Mouse (Mus musculus) hindbrain, embryonic 14.5 days (tissue): Measurements from ENCODE around the gene Abhd17a. TPM values are rescaled to one million over a fixed set of nuclear protein-coding genes. Genes with fewer than 3 reads are reported as not detected.

Experiments used
- ATAC-seq: fragments of 200-750 bp; cut with Nextera tagmentation; 2 replicates; pipeline ENCODE4 v1.8.0; 2017; ENCODE audit warnings: moderate number of reproducible peaks, mild to moderate bottlenecking, moderate TSS enrichment, moderate library complexity; ENCODE audit not compliant: low FRiP score
- DNase-seq: peaks from one replicate; pipeline ENCODE4 v3.0.0-alpha.2; 2015; ENCODE audit warnings: low spot score
- H3K27ac ChIP-seq: fragments of 300-500 bp; sonication (generic); 2 replicates; pipeline ENCODE4 v1.5.1; 2014; ENCODE audit warnings: mild to moderate bottlenecking, moderate library complexity
- H3K27me3 ChIP-seq: fragments of 300-500 bp; sonication (generic); 2 replicates; pipeline ENCODE4 v1.6.1; 2014; ENCODE audit warnings: mild to moderate bottlenecking, low read length, mixed read lengths; ENCODE audit not compliant: control insufficient read depth, insufficient read depth
- H3K36me3 ChIP-seq: fragments of 300-500 bp; sonication (generic); replicated peaks from 2 replicates; pipeline ENCODE4 v1.6.1; 2014; ENCODE audit not compliant: control insufficient read depth, insufficient read depth
- H3K4me1 ChIP-seq: fragments of 300-500 bp; sonication (generic); replicated peaks from 2 replicates; pipeline ENCODE4 v1.6.1; 2014; ENCODE audit warnings: antibody characterized with exemption, low read length, mixed read lengths; ENCODE audit not compliant: control insufficient read depth, insufficient read depth
- H3K4me2 ChIP-seq: fragments of 300-500 bp; sonication (generic); replicated peaks from 2 replicates; pipeline ENCODE4 v1.6.1; 2014; ENCODE audit warnings: mild to moderate bottlenecking, moderate library complexity
- H3K4me3 ChIP-seq: fragments of 300-500 bp; sonication (generic); replicated peaks from 2 replicates; pipeline ENCODE4 v1.5.1; 2014; ENCODE audit warnings: mild to moderate bottlenecking, low read length
- H3K9ac ChIP-seq: fragments of 300-500 bp; sonication (generic); 2 replicates; pipeline ENCODE4 v1.6.1; 2014
- H3K9me3 ChIP-seq: fragments of 300-500 bp; sonication (generic); 2 replicates; pipeline ENCODE4 v1.6.1; 2016; ENCODE audit warnings: low read length; ENCODE audit not compliant: control insufficient read depth
- WGBS: fragments of 180-500 bp; shearing (Covaris S2); extraction: QIAGEN DNeasy Blood & Tissue Kit; methylation state at CpG from one replicate; pipeline ENCODE4 v1.1.7; 2014; 5-methylcytosine and 5-hydroxymethylcytosine counted together
- polyA plus RNA-seq: library from polyadenylated mRNA; unstranded; fragments of >200 nt; fragmentation: Nextera tagmentation; extraction: Ambion mirVana; gene quantifications from 2 replicates; pipeline ENCODE4 v1.2.1, GENCODE M21; 2014

The Abhd17a gene
- polyA plus RNA-seq, 1 experiment from 2014 or later = 157 TPM

- DNase-seq (no peak), ATAC-seq (no peak)
- H3K36me3 ChIP-seq = peaks cover 11% of the 10 kb centered on the region; the same call in 1 of the 2 replicates
- H3K4me2 ChIP-seq = no peak overlapping the region
- no peak overlapping the region for H3K9ac ChIP-seq
- H3K27me3 ChIP-seq = no peaks in the 10 kb centered on the region
- WGBS = 73% methylated on average over 2 of the region's 2 CpGs
- no peak overlapping the region for H3K27ac ChIP-seq
- H3K9me3 ChIP-seq = no peaks in the 10 kb centered on the region
- no peak overlapping the region for H3K4me3 ChIP-seq
- H3K4me1 ChIP-seq = peaks cover 43% of the 10 kb centered on the region
Measured at GRCm38 (mm10) chr10:80572477-80572876, 17.7 kb downstream of the Abhd17a start.

GRCm38 (mm10) chr10:80570871-80571836, 19.0 kb downstream of the Abhd17a start:
- H3K4me3 ChIP-seq = peak overlapping the region; percentile 1; the same call in 1 of the 2 replicates
- WGBS = 21% methylated on average over 30 of the region's 30 CpGs

GRCm38 (mm10) chr10:80570419-80570818, 19.7 kb downstream of the Abhd17a start:
- DNase-seq (no peak), ATAC-seq (no peak)
- WGBS = 90% methylated on average over 10 of the region's 10 CpGs
- Histone ChIP-seq H3K4me2 (peak overlapping the region; percentile 37; the same call in 1 of the 2 replicates), H3K9me3 (no peaks in the 10 kb centered on the region), H3K27me3 (no peaks in the 10 kb centered on the region), H3K36me3 (peaks cover 13% of the 10 kb centered on the region), H3K9ac (0 out of 2 replicates have a peak overlapping the region, but pooled peaks have one; percentile 16), H3K27ac (0 out of 2 replicates have a peak overlapping the region, but pooled peaks have one; percentile 14), H3K4me3 (no peak overlapping the region), H3K4me1 (peaks cover 40% of the 10 kb centered on the region)

More at GRCm38 (mm10) chr10:80570871-80571836, 19.0 kb downstream of the Abhd17a start:
- no peaks in the 10 kb centered on the region for H3K27me3 ChIP-seq
- peaks cover 47% of the 10 kb centered on the region for H3K4me1 ChIP-seq
- H3K36me3 ChIP-seq = peaks cover 13% of the 10 kb centered on the region; the same call in 1 of the 2 replicates
- peak overlapping the region; percentile 37 for H3K4me2 ChIP-seq
- DNase-seq (peak; percentile 28), ATAC-seq (no peak)
- H3K9ac ChIP-seq = peak overlapping the region; percentile 16; the same call in 1 of the 2 replicates
- H3K9me3 ChIP-seq = no peaks in the 10 kb centered on the region
- H3K27ac ChIP-seq = peak overlapping the region; percentile 14; the same call in 1 of the 2 replicates

GRCm38 (mm10) chr10:80569664-80570066, 20.5 kb downstream of the Abhd17a start:
- WGBS = 38% methylated on average over 10 of the region's 10 CpGs
- DNase-seq (no peak), ATAC-seq (no peak)
- Histone ChIP-seq H3K9me3 (no peaks in the 10 kb centered on the region), H3K4me3 (no peak overlapping the region), H3K27ac (no peak overlapping the region), H3K4me2 (no peak overlapping the region), H3K36me3 (peaks cover 13% of the 10 kb centered on the region), H3K4me1 (peaks cover 34% of the 10 kb centered on the region), H3K9ac (no peak overlapping the region), H3K27me3 (no peaks in the 10 kb centered on the region)

- Histone ChIP-seq H3K27me3 (no peaks in the 10 kb centered on the region), H3K27ac (no peak overlapping the region), H3K9ac (0 out of 2 replicates have a peak overlapping the region, but pooled peaks have one; percentile 16), H3K4me3 (no peak overlapping the region), H3K4me2 (no peak overlapping the region), H3K36me3 (peaks cover 13% of the 10 kb centered on the region), H3K9me3 (no peaks in the 10 kb centered on the region), H3K4me1 (peaks cover 26% of the 10 kb centered on the region)
- 96% methylated on average over 29 of the region's 29 CpGs for WGBS
- DNase-seq = no peak
- ATAC-seq = no peak
Measured at GRCm38 (mm10) chr10:80568876-80569275, 21.3 kb downstream of the Abhd17a start.

GRCm38 (mm10) chr10:80566375-80567092, 23.6 kb downstream of the Abhd17a start:
- H3K27ac ChIP-seq = peak overlapping the region; percentile 68
- H3K4me1 ChIP-seq = peaks cover 34% of the 10 kb centered on the region
- H3K4me3 ChIP-seq = no peak overlapping the region
- ATAC-seq (peak; percentile 63), DNase-seq (peak; percentile 85)
- peak overlapping the region; percentile 34; the same call in 1 of the 2 replicates for H3K9ac ChIP-seq
- WGBS = 8% methylated on average over 17 of the region's 17 CpGs
- peak overlapping the region; percentile 41 for H3K4me2 ChIP-seq
- peaks cover 13% of the 10 kb centered on the region for H3K36me3 ChIP-seq
- H3K9me3 ChIP-seq = no peaks in the 10 kb centered on the region
- no peaks in the 10 kb centered on the region for H3K27me3 ChIP-seq

- Histone ChIP-seq H3K9ac (peak within 1 kb of the TSS; percentile 97), H3K27me3 (no peaks in the 10 kb centered on the region), H3K4me1 (peaks cover 30% of the 10 kb centered on the region), H3K9me3 (no peaks in the 10 kb centered on the region), H3K4me3 (peak within 1 kb of the TSS; percentile 99), H3K27ac (peak within 1 kb of the TSS; percentile 93), H3K36me3 (no peaks in the 10 kb centered on the region; the same call in 1 of the 2 replicates), H3K4me2 (peak within 1 kb of the TSS; percentile 90)
- under 1% methylated on average over 71 of the region's 72 CpGs for WGBS
- DNase-seq = peak; percentile 93
- ATAC-seq = peak; percentile 87
Measured at GRCm38 (mm10) chr10:80561116-80561944, 28.8 kb downstream of the Abhd17a start, which contains the start of gene Rexo1. Gene Rexo1, minus strand, starts transcription at chr10:80561560.

GRCm38 (mm10) chr10:80560621-80561020, 29.5 kb downstream of the Abhd17a start:
- H3K36me3 ChIP-seq = no peaks in the 10 kb centered on the region; the same call in 1 of the 2 replicates
- no peaks in the 10 kb centered on the region for H3K27me3 ChIP-seq
- H3K9me3 ChIP-seq = no peaks in the 10 kb centered on the region
- H3K27ac ChIP-seq = peak overlapping the region; percentile 93; the same call in 1 of the 2 replicates
- ATAC-seq (no peak; the same call in 1 of the 2 replicates), DNase-seq (no peak)
- H3K9ac ChIP-seq = peak overlapping the region; percentile 97
- WGBS = 4% methylated on average over 13 of the region's 13 CpGs
- H3K4me1 ChIP-seq = peaks cover 28% of the 10 kb centered on the region
- H3K4me2 ChIP-seq = peak overlapping the region; percentile 90
- peak overlapping the region; percentile 99 for H3K4me3 ChIP-seq
